Mouse (Mus musculus): ENCODE results near the gene A830031A19Rik.
A peak's percentile ranks its signal among the peaks of the same experiment; 100 is the strongest.

Gene A830031A19Rik

GRCm38 (mm10) chr11:24005445-24006156, 69.3 kb downstream of the A830031A19Rik start:
- DNase-seq = peak; percentile 46

- no peak for DNase-seq
Observed at GRCm38 (mm10) chr11:24000675-24001074, 74.2 kb downstream of the A830031A19Rik start.

Measured in right cerebral cortex, postnatal 4 days (tissue).